ENCODE assay signal across 14 mouse cellular contexts in the genomic region with DNA sequence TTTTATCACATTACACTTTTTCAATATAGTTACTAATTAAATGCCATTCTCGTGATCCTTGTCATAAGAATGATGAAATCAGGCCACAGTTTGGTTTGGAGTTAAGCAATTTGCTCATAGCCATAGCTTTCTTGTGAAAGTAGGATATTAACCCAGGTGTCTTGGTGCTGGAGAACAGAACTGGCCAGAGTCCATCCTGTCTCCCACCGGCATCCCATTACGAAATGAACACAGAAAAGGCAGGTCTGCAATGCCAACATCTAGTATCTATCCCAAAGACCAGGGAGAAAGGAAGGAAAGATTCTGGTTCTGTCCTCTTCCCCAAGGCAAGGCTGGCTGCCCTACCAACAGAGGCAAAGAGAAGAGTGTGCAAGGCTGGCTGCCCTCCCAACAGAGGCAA.
DNase-seq lines count a peak whose midpoint lies in the region.
"Had no signal": no experiment of that assay in that cellular context is flagged by ENCODE, and none has a peak within 500 bp of the region (broad histone marks: within the 10 kb centered on the region; RNA-seq: fewer than 3 reads in every experiment).

No protein-coding gene starts in this region.

- peak; percentile 7 for DNase-seq in adrenal gland, postnatal 14 days
- no peak for DNase-seq in adrenal gland, adult 18-20 months (ENCODE audit: low spot score in 2 of 2)
- DNase-seq in kidney, postnatal 25 days, result peak; percentile 6 to 36
- no peak for DNase-seq in kidney, postnatal 10 days
- peak; percentile 40 for DNase-seq in adipocyte (ENCODE audit: low spot score)
- DNase-seq in gonadal fat pad, adult 2 months (ENCODE audit: low read depth), result peak; percentile 99
- no peak for DNase-seq in left cerebral cortex, adult 11 months (ENCODE audit: low spot score)
- DNase-seq in layer of hippocampus, adult 9-10 months (ENCODE audit: low spot score), result no peak
- DNase-seq: cerebellum, adult 11 months; cerebellum, adult 8-10 months; cerebellum, postnatal 14 days; embryo, embryonic 11 days; gastrocnemius, postnatal 36 days; heart, postnatal 36 days had no signal

Comparison
In these comparisons a context has a peak if more than half of its experiments do, and no peak if none do; other contexts are left out.
1. DNase-seq: peak in adrenal gland, postnatal 14 days (single experiment), kidney, postnatal 25 days (2 of 2), adipocyte (single experiment) and gonadal fat pad, adult 2 months (single experiment); none in adrenal gland, adult 18-20 months (0 of 2), kidney, postnatal 10 days (single experiment), left cerebral cortex, adult 11 months (single experiment) and layer of hippocampus, adult 9-10 months (single experiment).